Mouse (Mus musculus) myocyte (in vitro differentiated cells): ENCODE data around the gene Med16.

Experiments used
- CEBPB ChIP-seq: IDR thresholded peaks from 2 replicates; pipeline ENCODE4 v1.6.1; 2011; ENCODE audit warnings: mild to moderate bottlenecking, moderate library complexity; ENCODE audit not compliant: poor library complexity, insufficient read depth, severe bottlenecking
- E2F4 ChIP-seq: IDR thresholded peaks from one replicate; pipeline ENCODE4 v1.6.1; 2011; ENCODE audit warnings: mild to moderate bottlenecking, control low read depth, moderate library complexity; ENCODE audit not compliant: insufficient read depth
- MAX ChIP-seq: IDR thresholded peaks from one replicate; pipeline ENCODE4 v1.6.1; 2011; ENCODE audit warnings: low read depth, mild to moderate bottlenecking, control low read depth
- MYOD1 ChIP-seq, 3 experiments: IDR thresholded peaks; one replicate each; pipeline ENCODE4 v1.6.1; 2011; ENCODE audit warnings: control low read depth in 2 of 3, low read depth in 2 of 3, mild to moderate bottlenecking in 2 of 3, moderate library complexity in 1 of 3; ENCODE audit not compliant: insufficient read length in 2 of 3, control insufficient read depth in 1 of 3
- MYOG ChIP-seq, 3 experiments: IDR thresholded peaks; one replicate each; pipeline ENCODE4 v1.6.1; 2011; ENCODE audit warnings: control low read depth in 2 of 3, low read depth in 2 of 3, mild to moderate bottlenecking in 2 of 3; ENCODE audit not compliant: insufficient read length in 2 of 3, control insufficient read depth in 1 of 3, insufficient read depth in 1 of 3
- POLR2A ChIP-seq: IDR thresholded peaks from one replicate; pipeline ENCODE4 v1.6.1; 2011; ENCODE audit warnings: low read depth, mild to moderate bottlenecking, control low read depth, moderate library complexity; ENCODE audit not compliant: insufficient read length
- POLR2AphosphoS2 ChIP-seq: IDR thresholded peaks from one replicate; pipeline ENCODE4 v1.6.1; 2011; ENCODE audit warnings: low read depth, control low read depth; ENCODE audit not compliant: insufficient read length
- REST ChIP-seq: IDR thresholded peaks from one replicate; pipeline ENCODE4 v1.6.1; 2011; ENCODE audit warnings: mild to moderate bottlenecking, control low read depth, moderate library complexity; ENCODE audit not compliant: insufficient read depth, insufficient read length
- SRF ChIP-seq: IDR thresholded peaks from one replicate; pipeline ENCODE4 v1.6.1; 2011; ENCODE audit warnings: low read depth; ENCODE audit not compliant: control insufficient read depth, insufficient read length
- TCF12 ChIP-seq: IDR thresholded peaks from one replicate; pipeline ENCODE4 v1.6.1; 2011; ENCODE audit warnings: mild to moderate bottlenecking, control low read depth; ENCODE audit not compliant: poor library complexity, insufficient read depth, severe bottlenecking
- TCF3 ChIP-seq: IDR thresholded peaks from one replicate; pipeline ENCODE4 v1.6.1; 2011; ENCODE audit warnings: low read depth, control low read depth; ENCODE audit not compliant: insufficient read length
- USF1 ChIP-seq: IDR thresholded peaks from one replicate; pipeline ENCODE4 v1.6.1; 2011; ENCODE audit warnings: low read depth, mild to moderate bottlenecking, control low read depth, moderate library complexity

DNA sequence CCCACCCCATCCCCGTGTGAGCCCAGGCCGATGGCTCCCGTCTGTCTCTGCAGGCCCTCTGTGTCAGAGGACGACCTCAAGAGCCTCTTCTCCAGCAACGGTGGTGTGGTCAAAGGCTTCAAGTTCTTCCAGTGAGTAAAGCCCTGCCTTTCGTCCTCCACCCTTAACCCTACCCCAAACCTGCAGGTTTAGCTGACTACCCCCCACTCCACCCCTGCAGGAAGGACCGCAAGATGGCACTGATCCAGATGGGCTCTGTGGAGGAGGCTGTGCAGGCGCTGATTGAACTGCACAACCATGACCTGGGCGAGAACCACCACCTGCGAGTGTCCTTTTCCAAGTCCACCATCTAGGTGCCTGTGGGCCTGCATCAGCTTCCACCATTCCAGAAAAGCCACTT is 45.8 kb downstream of the Med16 start:
- TF ChIP-seq POLR2A (no peak), USF1 (no peak), MAX (no peak), REST (no peak), POLR2AphosphoS2 (no peak), E2F4 (no peak), MYOD1 (IDR thresholded peaks at IDR 0.05; ENCODE audit: control insufficient read depth in 1 of 3, insufficient read length in 2 of 3, low read depth in 2 of 3) (no peak), CEBPB (no peak), TCF12 (no peak), SRF (no peak), MYOG (IDR thresholded peaks at IDR 0.05; ENCODE audit: control insufficient read depth in 1 of 3, insufficient read depth in 1 of 3, insufficient read length in 2 of 3, low read depth in 2 of 3) (no peak), TCF3 (no peak)
